Mouse (Mus musculus) CH12.LX (cell line): ENCODE measurements around the gene Ldha. TPM values are rescaled to one million over a fixed set of nuclear protein-coding genes. Genes with fewer than 3 reads are reported as not detected.

Experiments used
- DNase-seq: peaks from one replicate; pipeline ENCODE4 v3.0.0-alpha.2; 2013; ENCODE audit errors: extremely low read depth
- H3K27ac ChIP-seq: 2 replicates; pipeline ENCODE4 v1.5.1; 2012; ENCODE audit warnings: low read depth, mild to moderate bottlenecking, control low read depth, moderate library complexity; ENCODE audit not compliant: insufficient read depth
- H3K27me3 ChIP-seq: replicated peaks from 2 replicates; pipeline ENCODE3; 2012; ENCODE audit warnings: inconsistent platforms
- H3K36me3 ChIP-seq, 2 experiments: replicated peaks in 1 of 2; 2 replicates each; pipeline versions ENCODE3 to v1.6.1; 2012; ENCODE audit warnings: inconsistent platforms in 1 of 2, low read length in 1 of 2, mild to moderate bottlenecking in 1 of 2, mixed read lengths in 1 of 2, moderate library complexity in 1 of 2; ENCODE audit not compliant: control insufficient read depth in 1 of 2, insufficient read depth in 1 of 2
- H3K4me1 ChIP-seq, 2 experiments: 2 replicates each; pipeline ENCODE4 v1.6.1; 2012; ENCODE audit warnings: inconsistent platforms in 1 of 2, moderate library complexity in 1 of 2; ENCODE audit not compliant: insufficient read depth in 2 of 2, control insufficient read depth in 1 of 2
- H3K4me2 ChIP-seq: 2 replicates; pipeline ENCODE4 v1.6.1; 2012; ENCODE audit warnings: low read depth, mild to moderate bottlenecking, control low read depth; ENCODE audit not compliant: poor library complexity, insufficient read depth, severe bottlenecking
- H3K4me3 ChIP-seq, 3 experiments: fragments of 150-350 bp in 1 of 3; sonication (generic) in 1 of 3; replicated peaks in 1 of 3; 2 replicates each; pipeline versions ENCODE3 to v1.5.1; 2011 to 2012; ENCODE audit warnings: low read depth in 2 of 3, low read length in 2 of 3, mild to moderate bottlenecking in 2 of 3, moderate library complexity in 2 of 3, control low read depth in 1 of 3, improper control_type of control experiment in 1 of 3, inconsistent platforms in 1 of 3, mixed read lengths in 1 of 3; ENCODE audit not compliant: poor library complexity in 1 of 3
- H3K79me2 ChIP-seq: replicated peaks from 2 replicates; pipeline ENCODE4 v1.6.1; 2012; ENCODE audit warnings: mild to moderate bottlenecking, moderate library complexity; ENCODE audit not compliant: control insufficient read depth, poor library complexity, insufficient read depth, severe bottlenecking; ENCODE audit errors: extremely low read depth
- H3K9ac ChIP-seq: 2 replicates; pipeline ENCODE4 v1.6.1; 2012; ENCODE audit warnings: low read depth, mild to moderate bottlenecking, control low read depth, moderate library complexity; ENCODE audit not compliant: insufficient read depth
- H3K9me3 ChIP-seq: replicated peaks from 2 replicates; pipeline ENCODE3; 2012; ENCODE audit warnings: low read length, inconsistent platforms, mixed read lengths
- BHLHE40 ChIP-seq: IDR thresholded peaks from 2 replicates; pipeline ENCODE4 v1.6.1; 2011; ENCODE audit warnings: mild to moderate bottlenecking, low read depth, low read length, improper control_type of control experiment
- CHD1 ChIP-seq: IDR thresholded peaks from 2 replicates; pipeline ENCODE4 v1.6.1; 2012; ENCODE audit warnings: low read depth, low read length, improper control_type of control experiment, inconsistent platforms
- CHD2 ChIP-seq: IDR thresholded peaks from 2 replicates; pipeline ENCODE4 v1.6.1; 2011; ENCODE audit warnings: low read length, improper control_type of control experiment
- CTCF ChIP-seq, 2 experiments: IDR thresholded peaks in 1 of 2; conservative IDR thresholded peaks in 1 of 2; 2 replicates each; pipeline ENCODE4 v1.5.1; 2011 to 2012; ENCODE audit warnings: low read depth in 2 of 2, low read length in 2 of 2, improper control_type of control experiment in 1 of 2, inconsistent platforms in 1 of 2, mild to moderate bottlenecking in 1 of 2, moderate library complexity in 1 of 2
- E2F4 ChIP-seq: IDR thresholded peaks from 2 replicates; pipeline ENCODE4 v1.6.1; 2011; ENCODE audit warnings: low read depth, low read length, improper control_type of control experiment; ENCODE audit not compliant: insufficient replicate concordance
- ELF1 ChIP-seq: IDR thresholded peaks from 2 replicates; pipeline ENCODE4 v1.6.1; 2014; ENCODE audit warnings: low read depth, mild to moderate bottlenecking, inconsistent platforms, low read length, improper control_type of control experiment
- EP300 ChIP-seq: IDR thresholded peaks from 2 replicates; pipeline ENCODE4 v1.6.1; 2011; ENCODE audit warnings: low read length, improper control_type of control experiment
- ETS1 ChIP-seq: conservative IDR thresholded peaks from 2 replicates; pipeline ENCODE4 v1.6.1; 2012; ENCODE audit warnings: low read depth, mild to moderate bottlenecking, inconsistent platforms, low read length, improper control_type of control experiment, moderate library complexity
- IRF4 ChIP-seq: IDR thresholded peaks from 2 replicates; pipeline ENCODE4 v1.6.1; 2014; ENCODE audit warnings: low read depth, mild to moderate bottlenecking, inconsistent platforms, low read length, improper control_type of control experiment
- JUN ChIP-seq: IDR thresholded peaks from 2 replicates; pipeline ENCODE4 v1.6.1; 2011; ENCODE audit warnings: low read depth, mild to moderate bottlenecking, low read length, improper control_type of control experiment, moderate library complexity; ENCODE audit not compliant: insufficient read depth
- JUND ChIP-seq: conservative IDR thresholded peaks from 2 replicates; pipeline ENCODE4 v1.6.1; 2011; ENCODE audit warnings: low read depth, low read length, improper control_type of control experiment
- MAFK ChIP-seq: IDR thresholded peaks from 2 replicates; pipeline ENCODE4 v1.6.1; 2011; ENCODE audit warnings: low read length, improper control_type of control experiment; ENCODE audit not compliant: insufficient replicate concordance
- MAX ChIP-seq: IDR thresholded peaks from 2 replicates; pipeline ENCODE4 v1.6.1; 2011; ENCODE audit warnings: low read length, improper control_type of control experiment
- MAZ ChIP-seq: IDR thresholded peaks from 2 replicates; pipeline ENCODE4 v1.6.1; 2012; ENCODE audit warnings: low read depth, mild to moderate bottlenecking, inconsistent platforms, low read length, improper control_type of control experiment, moderate library complexity
- MXI1 ChIP-seq: IDR thresholded peaks from 2 replicates; pipeline ENCODE4 v1.6.1; 2011; ENCODE audit warnings: mild to moderate bottlenecking, low read depth, low read length, improper control_type of control experiment
- MYC ChIP-seq: IDR thresholded peaks from 2 replicates; pipeline ENCODE4 v1.6.1; 2011; ENCODE audit warnings: low read depth, mild to moderate bottlenecking, improper control_type of control experiment, low read length
- NRF1 ChIP-seq: IDR thresholded peaks from 2 replicates; pipeline ENCODE4 v1.6.1; 2014; ENCODE audit warnings: low read depth, mild to moderate bottlenecking, inconsistent platforms, low read length, improper control_type of control experiment, moderate library complexity
- PAX5 ChIP-seq: IDR thresholded peaks from 2 replicates; pipeline ENCODE4 v1.6.1; 2012; ENCODE audit warnings: low read length, inconsistent platforms, mixed read lengths
- POLR2AphosphoS2 ChIP-seq: IDR thresholded peaks from 2 replicates; pipeline ENCODE4 v1.6.1; 2011; ENCODE audit warnings: low read depth, low read length, improper control_type of control experiment
- RAD21 ChIP-seq: IDR thresholded peaks from 2 replicates; pipeline ENCODE4 v1.6.1; 2011; ENCODE audit warnings: low read depth, mild to moderate bottlenecking, low read length, improper control_type of control experiment, moderate library complexity
- RCOR1 ChIP-seq: conservative IDR thresholded peaks from 2 replicates; pipeline ENCODE4 v1.6.1; 2012; ENCODE audit warnings: low read depth, mild to moderate bottlenecking, inconsistent platforms, low read length, improper control_type of control experiment
- SIN3A ChIP-seq: IDR thresholded peaks from 2 replicates; pipeline ENCODE4 v1.6.1; 2012; ENCODE audit warnings: low read length, improper control_type of control experiment, inconsistent platforms
- TCF12 ChIP-seq: IDR thresholded peaks from 2 replicates; pipeline ENCODE4 v1.6.1; 2014; ENCODE audit warnings: low read depth, mild to moderate bottlenecking, inconsistent platforms, low read length, improper control_type of control experiment
- UBTF ChIP-seq: IDR thresholded peaks from 2 replicates; pipeline ENCODE4 v1.6.1; 2012; ENCODE audit warnings: low read depth, mild to moderate bottlenecking, inconsistent platforms, low read length, improper control_type of control experiment, moderate library complexity
- USF1 ChIP-seq: IDR thresholded peaks from 2 replicates; pipeline ENCODE4 v1.6.1; 2014; ENCODE audit warnings: low read depth, mild to moderate bottlenecking, inconsistent platforms, low read length, improper control_type of control experiment
- USF2 ChIP-seq: conservative IDR thresholded peaks from 2 replicates; pipeline ENCODE4 v1.6.1; 2011; ENCODE audit warnings: low read depth, low read length, improper control_type of control experiment
- ZC3H11A ChIP-seq: IDR thresholded peaks from 2 replicates; pipeline ENCODE4 v1.6.1; 2012; ENCODE audit warnings: low read depth, mild to moderate bottlenecking, inconsistent platforms, low read length, improper control_type of control experiment
- ZKSCAN1 ChIP-seq: IDR thresholded peaks from 2 replicates; pipeline ENCODE4 v1.6.1; 2012; ENCODE audit warnings: low read depth, inconsistent platforms, low read length, improper control_type of control experiment, borderline replicate concordance
- ZMIZ1 ChIP-seq: IDR thresholded peaks from 2 replicates; pipeline ENCODE4 v1.6.1; 2012; ENCODE audit warnings: low read depth, mild to moderate bottlenecking, inconsistent platforms, low read length, improper control_type of control experiment
- ZNF384 ChIP-seq: IDR thresholded peaks from 2 replicates; pipeline ENCODE4 v1.6.1; 2012; ENCODE audit warnings: low read depth, low read length, improper control_type of control experiment, inconsistent platforms
- dilution Hi-C: fragments of 300-500 bp; cut with MboI; formaldehyde crosslinking; loops from 2 replicates; pipeline ENCODE4 v1.14.3; 2020; ENCODE audit warnings: low sequenced_read_pairs; ENCODE audit not compliant: extremely low pct_unique_long_range_greater_than_20kb, extremely low pct_ligation_motif_present
- in situ Hi-C: fragments of 300-500 bp; cut with MboI; formaldehyde crosslinking; loops from 3 replicates; pipeline ENCODE4 v1.14.3; 2019; ENCODE audit warnings: low sequenced_read_pairs, low pct_ligation_motif_present, low pct_unique_long_range_greater_than_20kb, mixed read lengths
- polyA plus RNA-seq: library from polyadenylated mRNA; unstranded; fragments of >175 nt; gene quantifications from 2 replicates; pipeline ENCODE4 v1.2.1, GENCODE M21; 2012; ENCODE audit warnings: low read depth; ENCODE audit not compliant: insufficient read length
- total RNA-seq, 2 experiments: library from RNA; depleted of rRNA; stranded (reverse); fragments of 300-350 nt in 1 of 2; fragments of >200 nt in 1 of 2; gene quantifications; 2 replicates each; pipeline ENCODE4 v1.2.3; 2012 to 2014

Gene Ldha
- total and polyA plus RNA-seq, 3 experiments, result 970 to 1,555 (median 1,199) TPM

GRCm38 (mm10) chr7:46843576-46843975, 2.3 kb downstream of the Ldha start:
- dilution Hi-C loops (no loop called here), in situ Hi-C loops (no loop called here)
- no peak overlapping the region for H3K27ac ChIP-seq
- H3K9me3 ChIP-seq, result no peaks in the 10 kb centered on the region
- H3K4me2 ChIP-seq, result no peak overlapping the region
- H3K79me2 ChIP-seq, result peaks cover 15% of the 10 kb centered on the region
- H3K36me3 ChIP-seq, result peaks cover 2 to 14% of the 10 kb centered on the region in 2 experiments
- TF ChIP-seq SIN3A, result no peak
- no peak for TF ChIP-seq RCOR1
- TF ChIP-seq USF1, result no peak
- TF ChIP-seq MAFK, result no peak
- TF ChIP-seq TCF12, result no peak
- TF ChIP-seq JUN, result no peak
- no peak for TF ChIP-seq RAD21
- no peak for TF ChIP-seq NRF1
- TF ChIP-seq ZKSCAN1, result no peak
- no peak for TF ChIP-seq ZC3H11A
- TF ChIP-seq EP300, result no peak
- no peak for TF ChIP-seq ELF1
- TF ChIP-seq JUND, result no peak
- no peak for TF ChIP-seq ETS1
- no peak for TF ChIP-seq MAX
- DNase-seq, result no peak
- H3K4me1 ChIP-seq, result peaks cover 5 to 28% of the 10 kb centered on the region in 2 experiments; a peak in 3 of 4 replicates
- no peaks in the 10 kb centered on the region for H3K27me3 ChIP-seq
- H3K4me3 ChIP-seq, result no peak overlapping the region
- H3K9ac ChIP-seq, result no peak overlapping the region

- peaks cover 16 to 31% of the 10 kb centered on the region in 2 experiments for H3K36me3 ChIP-seq
- peak; percentile 87 for TF ChIP-seq TCF12
- no peak for TF ChIP-seq CTCF (conservative IDR thresholded peaks at IDR 0.05 in 1 of 2, IDR thresholded peaks at IDR 0.05 in 1 of 2; ENCODE audit: low read depth in 2 of 2, low read length in 2 of 2)
- TF ChIP-seq ZNF384, result no peak
- peak; percentile 91 for TF ChIP-seq SIN3A
- no peak; the same call in 1 of the 2 replicates for TF ChIP-seq USF2
- no peak for TF ChIP-seq EP300
- TF ChIP-seq PAX5, result no peak
- no peak for TF ChIP-seq UBTF
- no peak for TF ChIP-seq ZC3H11A
- TF ChIP-seq ZMIZ1, result peak; percentile 98
- no peak; the same call in 1 of the 2 replicates for TF ChIP-seq CHD1
- TF ChIP-seq ZKSCAN1, result no peak
- TF ChIP-seq MXI1, result peak; percentile 99
- TF ChIP-seq E2F4, result no peak
- no peak for TF ChIP-seq MAFK
- TF ChIP-seq MYC, result peak; percentile 98
- TF ChIP-seq NRF1, result peak; percentile 78
- peak; percentile 83 for TF ChIP-seq BHLHE40
- TF ChIP-seq ELF1, result no peak
- TF ChIP-seq POLR2AphosphoS2, result peak; percentile 94
- TF ChIP-seq IRF4, result peak; percentile 64
- TF ChIP-seq MAZ, result peak; percentile 99
- peak; percentile 14; the same call in 1 of the 2 replicates for TF ChIP-seq CHD2
These were observed 4.1 kb downstream of the Ldha start for GRCm38 (mm10) chr7:46845211-46845977.

More at GRCm38 (mm10) chr7:46845211-46845977, 4.1 kb downstream of the Ldha start:
- H3K27me3 ChIP-seq, result no peaks in the 10 kb centered on the region
- peak overlapping the region; percentile 94 for H3K9ac ChIP-seq
- H3K4me2 ChIP-seq, result peak overlapping the region; percentile 44
- dilution Hi-C loops, result no loop called here
- peak overlapping the region; percentile 69 for H3K27ac ChIP-seq
- peak overlapping the region; percentile 96 to 99 (median 98) for H3K4me3 ChIP-seq
- in situ Hi-C loops, result loop anchor here (5.0 kb wide), 1 partner anchor 48 kb away; the partner anchor contains the start of genes Gtf2h1 and Hps5
- no peaks in the 10 kb centered on the region for H3K9me3 ChIP-seq
- peaks cover 0 to 26% of the 10 kb centered on the region in 2 experiments; a peak in 2 of 4 replicates for H3K4me1 ChIP-seq
- H3K79me2 ChIP-seq, result peaks cover 18% of the 10 kb centered on the region
- DNase-seq, result peak; percentile 93
